Mouse (Mus musculus): Measurements from ENCODE around the gene Sucla2. TPM values are rescaled to one million over a fixed set of nuclear protein-coding genes. Genes with fewer than 3 reads are reported as not detected.

Gene Sucla2
- polyA plus RNA-seq (2012), result 1.1 TPM in 2 replicates

DNA sequence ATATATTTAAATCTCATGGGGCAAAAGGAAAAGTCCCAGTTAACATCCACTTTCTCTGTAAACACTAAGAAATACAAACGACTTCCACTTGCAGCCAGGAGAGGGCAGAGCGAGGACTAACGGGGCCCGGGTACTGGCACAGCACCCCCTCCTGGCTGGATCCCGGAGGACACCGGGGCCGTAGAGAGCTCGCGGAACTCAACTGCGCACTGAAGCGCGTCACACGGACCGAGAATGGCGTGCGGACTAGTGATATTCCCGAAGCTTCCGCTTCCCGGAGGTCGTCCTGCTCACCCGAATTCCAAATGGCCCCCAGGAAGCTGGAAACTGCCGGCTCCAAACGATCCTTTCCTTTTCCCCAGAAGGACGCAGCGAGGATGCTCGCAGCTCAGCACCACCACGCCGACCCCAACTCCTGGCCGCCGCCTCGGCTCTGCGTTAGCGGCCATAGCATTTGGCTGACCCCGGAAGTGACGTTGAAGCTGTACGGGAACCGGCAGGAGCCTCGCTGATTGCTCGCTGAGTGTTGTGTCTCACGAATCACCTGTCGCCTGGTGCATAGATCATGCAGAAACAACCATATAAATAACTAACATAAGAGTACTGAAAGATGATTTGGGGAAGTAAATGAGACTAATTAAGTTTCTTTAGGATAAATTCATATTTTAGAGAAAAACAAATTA is at the start of gene Sucla2:
Gene Sucla2 (plus strand): TSS at position 554 of the 683 bp plus-strand sequence.
- H3K4me3 ChIP-seq (replicated peaks), result peak within 1 kb of the TSS; percentile 71
- H3K36me3 ChIP-seq (ENCODE audit: control insufficient read depth), result no peaks in the 10 kb centered on the region; the same call in 1 of the 2 replicates
- H3K4me1 ChIP-seq (ENCODE audit: control insufficient read depth), result peaks cover 3% of the 10 kb centered on the region
- TF ChIP-seq GATA1 (IDR thresholded peaks at IDR 0.05; ENCODE audit: low read length), result no peak
- TF ChIP-seq TAL1 (IDR thresholded peaks at IDR 0.05; ENCODE audit: low read length), result no peak
- no peaks in the 10 kb centered on the region for H3K9me3 ChIP-seq (ENCODE audit: control insufficient read depth, low read length)
- H3K27me3 ChIP-seq (ENCODE audit: control insufficient read depth), result peaks cover 11% of the 10 kb centered on the region

DNA sequence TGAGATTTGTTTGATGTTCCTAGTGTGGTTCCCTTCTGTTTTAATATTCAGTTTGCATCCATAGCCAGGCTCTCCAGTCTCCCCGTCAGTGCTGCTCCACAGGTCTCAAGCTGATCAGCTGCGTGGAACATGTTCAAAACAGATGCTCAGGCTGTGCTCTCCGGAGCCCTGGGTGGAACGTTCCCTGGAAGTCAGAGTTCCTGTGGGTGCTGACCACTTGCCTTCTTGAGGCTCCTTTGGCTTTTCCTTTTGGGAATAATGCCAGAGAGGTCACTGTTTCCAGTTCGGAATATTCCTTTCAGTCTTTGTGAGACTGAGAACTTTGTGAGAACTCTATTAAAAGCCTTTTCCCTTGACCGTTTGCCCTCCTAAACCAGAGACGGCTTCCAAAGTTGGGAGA is 49.6 kb upstream of the Sucla2 start:
- H3K36me3 ChIP-seq (ENCODE audit: control insufficient read depth), result no peaks in the 10 kb centered on the region
- H3K4me1 ChIP-seq (ENCODE audit: control insufficient read depth), result no peaks in the 10 kb centered on the region
- no peaks in the 10 kb centered on the region for H3K9me3 ChIP-seq (ENCODE audit: control insufficient read depth, low read length)
- TF ChIP-seq TAL1 (IDR thresholded peaks at IDR 0.05; ENCODE audit: low read length), result no peak
- no peak for TF ChIP-seq GATA1 (IDR thresholded peaks at IDR 0.05; ENCODE audit: low read length)
- H3K27me3 ChIP-seq (ENCODE audit: control insufficient read depth), result no peaks in the 10 kb centered on the region
- H3K4me3 ChIP-seq (replicated peaks), result no peak overlapping the region

GRCm38 (mm10) chr14:73476361-73476934 is 48.7 kb upstream of the Sucla2 start:
- Histone ChIP-seq H3K36me3 (ENCODE audit: control insufficient read depth) (no peaks in the 10 kb centered on the region), H3K4me1 (ENCODE audit: control insufficient read depth) (no peaks in the 10 kb centered on the region), H3K27me3 (ENCODE audit: control insufficient read depth) (no peaks in the 10 kb centered on the region), H3K9me3 (ENCODE audit: control insufficient read depth, low read length) (no peaks in the 10 kb centered on the region), H3K4me3 (replicated peaks) (no peak overlapping the region)
- TF ChIP-seq GATA1 (IDR thresholded peaks at IDR 0.05; ENCODE audit: low read length) (no peak), TAL1 (IDR thresholded peaks at IDR 0.05; ENCODE audit: low read length) (no peak)

DNA sequence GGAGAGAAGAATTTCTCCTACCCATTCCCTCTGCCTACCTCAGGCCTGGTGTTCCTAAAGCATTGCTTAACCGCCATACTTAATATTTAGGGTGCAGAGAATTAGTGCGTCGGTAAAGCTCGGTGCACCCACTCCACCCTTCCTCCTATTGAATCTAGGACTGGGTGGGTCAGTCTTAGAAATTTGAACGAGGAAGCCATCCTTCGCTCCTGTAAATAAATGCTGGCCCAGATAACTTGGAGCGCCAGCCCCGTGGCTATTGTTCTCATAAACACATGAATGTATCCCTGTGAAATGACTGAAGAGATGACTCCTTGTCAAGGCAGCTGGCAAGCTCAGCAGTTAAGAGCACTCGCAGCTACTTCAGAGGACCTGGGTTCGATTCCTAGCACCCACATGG is 48.0 kb upstream of the Sucla2 start:
- no peaks in the 10 kb centered on the region for H3K27me3 ChIP-seq (ENCODE audit: control insufficient read depth)
- no peaks in the 10 kb centered on the region for H3K9me3 ChIP-seq (ENCODE audit: control insufficient read depth, low read length)
- TF ChIP-seq TAL1 (IDR thresholded peaks at IDR 0.05; ENCODE audit: low read length) (no peak), GATA1 (IDR thresholded peaks at IDR 0.05; ENCODE audit: low read length) (no peak)
- H3K36me3 ChIP-seq (ENCODE audit: control insufficient read depth), result no peaks in the 10 kb centered on the region
- H3K4me3 ChIP-seq (replicated peaks), result no peak overlapping the region
- H3K4me1 ChIP-seq (ENCODE audit: control insufficient read depth), result no peaks in the 10 kb centered on the region

- TF ChIP-seq TAL1 (IDR thresholded peaks at IDR 0.05; ENCODE audit: low read length), result no peak
- no peak for TF ChIP-seq GATA1 (IDR thresholded peaks at IDR 0.05; ENCODE audit: low read length)
Measured at GRCm38 (mm10) chr14:73478321-73478720, 46.8 kb upstream of the Sucla2 start.

DNA sequence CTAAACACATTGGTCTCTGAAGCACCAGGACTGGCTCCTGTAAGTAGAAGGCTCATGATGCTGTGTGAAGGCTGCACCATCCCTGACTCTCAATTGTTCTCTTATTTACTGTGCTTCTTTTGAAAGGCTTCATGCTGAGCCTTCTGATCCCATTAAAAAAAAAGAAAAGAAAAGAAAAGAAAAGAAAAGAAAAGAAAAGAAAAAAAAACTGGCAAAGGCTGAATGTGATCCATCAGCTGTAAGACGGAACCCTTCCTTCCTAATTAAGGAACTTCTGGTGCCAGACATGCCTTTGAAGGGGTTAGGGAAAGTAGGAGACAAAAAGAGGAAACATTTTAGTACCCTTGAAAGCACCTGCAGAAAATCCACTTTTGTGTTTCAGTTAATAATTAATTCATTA is 45.3 kb upstream of the Sucla2 start:
- H3K27me3 ChIP-seq (ENCODE audit: control insufficient read depth), result no peaks in the 10 kb centered on the region
- TF ChIP-seq TAL1 (IDR thresholded peaks at IDR 0.05; ENCODE audit: low read length) (no peak), GATA1 (IDR thresholded peaks at IDR 0.05; ENCODE audit: low read length) (no peak)
- H3K4me3 ChIP-seq (replicated peaks), result no peak overlapping the region
- H3K36me3 ChIP-seq (ENCODE audit: control insufficient read depth), result no peaks in the 10 kb centered on the region
- no peaks in the 10 kb centered on the region for H3K4me1 ChIP-seq (ENCODE audit: control insufficient read depth)
- H3K9me3 ChIP-seq (ENCODE audit: control insufficient read depth, low read length), result no peaks in the 10 kb centered on the region

More at GRCm38 (mm10) chr14:73478321-73478720, 46.8 kb upstream of the Sucla2 start:
- no peak overlapping the region for H3K4me3 ChIP-seq (replicated peaks)
- H3K36me3 ChIP-seq (ENCODE audit: control insufficient read depth), result no peaks in the 10 kb centered on the region
- H3K4me1 ChIP-seq (ENCODE audit: control insufficient read depth), result no peaks in the 10 kb centered on the region
- no peaks in the 10 kb centered on the region for H3K9me3 ChIP-seq (ENCODE audit: control insufficient read depth, low read length)
- no peaks in the 10 kb centered on the region for H3K27me3 ChIP-seq (ENCODE audit: control insufficient read depth)

DNA sequence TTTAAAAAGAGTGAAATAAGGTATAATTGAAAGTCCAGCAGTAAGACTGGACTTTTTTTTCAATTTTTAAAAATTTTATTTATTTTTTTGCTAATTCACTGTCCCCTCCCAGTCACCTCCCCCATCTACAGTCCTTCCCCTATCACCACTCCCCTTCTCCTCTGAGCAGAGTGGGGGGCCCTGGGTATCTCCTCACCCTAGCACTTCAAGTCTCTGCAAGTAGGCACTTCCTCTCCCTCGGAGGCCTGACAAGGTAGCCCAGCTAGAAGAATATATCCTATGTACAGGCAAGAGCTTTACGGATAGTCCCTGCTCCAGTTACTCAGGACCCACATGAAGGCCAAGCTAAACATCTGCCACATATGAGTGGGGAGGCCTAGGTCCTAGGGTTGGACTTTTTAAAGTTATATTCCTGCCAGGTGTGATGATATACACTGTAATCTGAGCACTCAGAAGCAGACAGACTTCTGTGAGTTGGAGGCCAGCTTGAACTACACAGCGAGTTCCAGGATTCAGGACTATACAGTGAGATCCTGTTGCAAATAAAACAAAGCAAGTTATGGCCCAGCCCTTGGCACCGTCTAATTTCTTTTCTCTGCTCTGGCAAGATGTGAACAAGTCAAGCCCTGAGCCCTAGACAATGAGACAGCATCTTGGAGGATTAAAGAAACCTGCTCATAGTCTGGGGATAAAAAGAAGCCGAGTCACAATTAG is 41.4 kb upstream of the Sucla2 start:
- Histone ChIP-seq H3K9me3 (ENCODE audit: control insufficient read depth, low read length) (no peaks in the 10 kb centered on the region), H3K27me3 (ENCODE audit: control insufficient read depth) (no peaks in the 10 kb centered on the region), H3K36me3 (ENCODE audit: control insufficient read depth) (no peaks in the 10 kb centered on the region), H3K4me1 (ENCODE audit: control insufficient read depth) (no peaks in the 10 kb centered on the region), H3K4me3 (replicated peaks) (no peak overlapping the region)
- no peak for TF ChIP-seq TAL1 (IDR thresholded peaks at IDR 0.05; ENCODE audit: low read length)
- TF ChIP-seq GATA1 (IDR thresholded peaks at IDR 0.05; ENCODE audit: low read length), result no peak

DNA sequence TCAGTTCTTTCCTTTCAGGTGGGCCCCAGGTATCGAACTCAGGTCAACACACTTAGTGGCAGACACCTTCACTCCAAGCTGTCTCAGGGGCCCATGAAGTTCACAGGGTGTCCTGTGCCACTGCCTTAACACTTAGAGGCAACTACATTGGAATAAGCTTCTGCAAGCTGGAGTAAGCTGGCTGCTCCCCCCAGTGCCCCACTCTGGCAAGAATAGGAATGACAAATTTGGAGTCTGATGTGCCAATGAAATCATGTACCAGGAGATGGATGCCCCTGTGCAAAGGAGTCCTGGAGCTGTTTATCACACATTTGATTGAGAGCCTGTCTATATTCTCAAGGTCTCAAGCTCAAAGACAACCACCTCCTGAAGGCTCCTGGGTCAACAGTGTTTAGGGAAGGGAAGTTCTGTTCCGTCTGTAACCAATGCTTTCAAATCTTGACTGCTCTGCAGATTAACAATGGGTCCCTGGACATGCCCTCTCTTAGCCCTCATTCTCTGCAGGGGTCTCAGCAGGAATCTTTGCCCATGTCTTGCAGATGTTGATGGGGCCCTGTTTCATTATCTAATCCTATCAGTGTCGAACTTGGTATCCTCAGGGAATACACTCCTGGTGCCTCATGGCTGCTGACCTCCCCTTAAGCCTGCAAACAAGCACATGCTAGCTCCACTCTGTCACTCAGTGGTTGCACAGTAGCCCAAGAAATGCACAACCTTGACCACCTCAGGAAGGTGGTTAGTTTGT is 40.6 kb upstream of the Sucla2 start:
- H3K27me3 ChIP-seq (ENCODE audit: control insufficient read depth), result no peaks in the 10 kb centered on the region
- H3K4me1 ChIP-seq (ENCODE audit: control insufficient read depth), result no peaks in the 10 kb centered on the region
- no peak overlapping the region for H3K4me3 ChIP-seq (replicated peaks)
- TF ChIP-seq TAL1 (IDR thresholded peaks at IDR 0.05; ENCODE audit: low read length), result no peak
- no peak for TF ChIP-seq GATA1 (IDR thresholded peaks at IDR 0.05; ENCODE audit: low read length)
- H3K36me3 ChIP-seq (ENCODE audit: control insufficient read depth), result no peaks in the 10 kb centered on the region
- H3K9me3 ChIP-seq (ENCODE audit: control insufficient read depth, low read length), result no peaks in the 10 kb centered on the region

DNA sequence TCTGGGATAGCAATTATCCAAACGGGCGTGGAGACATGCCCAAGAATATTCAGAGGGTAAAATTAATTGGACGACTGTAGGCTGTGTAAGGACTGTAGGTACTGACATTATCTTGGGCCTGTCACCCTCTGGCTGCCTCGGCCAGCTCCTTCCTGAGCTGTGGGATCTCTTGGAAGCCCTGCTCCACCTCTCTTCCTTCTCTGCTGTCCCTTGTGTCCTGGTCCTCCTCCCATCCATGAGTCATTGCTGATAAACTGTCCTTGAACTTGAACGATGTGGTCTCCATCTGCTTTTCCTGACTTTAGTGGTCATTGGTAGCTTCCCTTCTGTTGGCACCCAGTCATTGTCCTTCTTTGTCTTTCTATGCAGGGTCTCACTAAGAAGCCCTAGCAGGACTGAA is 38.5 kb upstream of the Sucla2 start:
- TF ChIP-seq GATA1 (IDR thresholded peaks at IDR 0.05; ENCODE audit: low read length), result no peak
- no peak for TF ChIP-seq TAL1 (IDR thresholded peaks at IDR 0.05; ENCODE audit: low read length)
- no peaks in the 10 kb centered on the region for H3K4me1 ChIP-seq (ENCODE audit: control insufficient read depth)
- no peaks in the 10 kb centered on the region for H3K36me3 ChIP-seq (ENCODE audit: control insufficient read depth)
- H3K27me3 ChIP-seq (ENCODE audit: control insufficient read depth), result no peaks in the 10 kb centered on the region
- H3K9me3 ChIP-seq (ENCODE audit: control insufficient read depth, low read length), result no peaks in the 10 kb centered on the region
- H3K4me3 ChIP-seq (replicated peaks), result no peak overlapping the region
